ENCODE assay signal across 19 mouse cellular contexts in the genomic region with DNA sequence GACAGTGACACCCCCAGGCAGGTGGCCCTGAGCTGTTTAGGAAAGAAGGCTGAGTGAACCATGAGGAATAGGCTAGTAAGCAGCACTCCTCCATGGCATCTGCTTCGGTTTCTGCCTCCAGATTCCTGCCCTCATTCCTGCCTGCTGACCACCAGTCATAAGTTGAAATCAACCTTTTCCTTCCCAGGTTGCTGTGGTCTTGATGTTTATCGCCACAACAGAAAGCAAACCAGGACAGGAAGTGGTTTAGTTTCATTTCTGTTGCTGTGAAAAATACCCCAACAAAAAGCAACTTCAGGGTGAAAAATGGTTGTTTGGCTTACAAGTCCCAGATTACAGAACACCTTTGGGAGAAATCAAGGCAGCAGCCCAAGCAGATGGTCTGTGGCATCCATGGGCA. TPM values are rescaled to one million over a fixed set of nuclear protein-coding genes. Genes with fewer than 3 reads are reported as not detected.
A peak's percentile ranks its signal among the peaks of the same experiment; 100 is the strongest.
DNase-seq lines count a peak whose midpoint lies in the region; ATAC-seq and TF ChIP-seq lines count a peak whose summit lies in the region.
"Had no signal": no experiment of that assay in that cellular context is flagged by ENCODE, and none has a peak within 500 bp of the region (broad histone marks: within the 10 kb centered on the region; RNA-seq: fewer than 3 reads in every experiment).

No protein-coding gene starts in this region.

- no peaks in the 10 kb centered on the region for H3K9me3 ChIP-seq in intestine, embryonic 14.5 days (ENCODE audit: control insufficient read depth, low read length)
- no peaks in the 10 kb centered on the region for H3K9me3 ChIP-seq in intestine, postnatal 0 days (ENCODE audit: control insufficient read depth)
- no peaks in the 10 kb centered on the region for H3K9me3 ChIP-seq in neural tube, embryonic 14.5 days (ENCODE audit: control insufficient read depth, low read length)
- H3K9me3 ChIP-seq: embryonic facial prominence, embryonic 10.5 days; midbrain, embryonic 12.5 days had no signal

- 0 out of 2 replicates have a peak overlapping the region, but pooled peaks have one; percentile 33 for H3K27ac ChIP-seq in intestine, embryonic 14.5 days (ENCODE audit: low read depth)
- no peak overlapping the region for H3K27ac ChIP-seq in intestine, postnatal 0 days (ENCODE audit: low read depth, low read length)
- H3K27ac ChIP-seq in neural tube, embryonic 14.5 days (ENCODE audit: low read depth, low read length): 0 out of 2 replicates have a peak overlapping the region, but pooled peaks have one; percentile 34
- H3K27ac ChIP-seq: embryonic facial prominence, embryonic 10.5 days; gastrocnemius, adult 2 months; heart, adult 2 months; liver, embryonic 14.5 days; midbrain, embryonic 12.5 days had no signal

- no peak for ATAC-seq in intestine, embryonic 14.5 days (replicated peaks; ENCODE audit: low FRiP score, low TSS enrichment, low read depth)
- no peak for ATAC-seq in intestine, postnatal 0 days
- peak; percentile 61 for ATAC-seq in granulocyte monocyte progenitor cell, adult 5-6 weeks (replicated peaks; ENCODE audit: poor library complexity, severe bottlenecking)
- no peak for ATAC-seq in neural tube, embryonic 14.5 days (ENCODE audit: low read depth)

- H3K9ac ChIP-seq in intestine, embryonic 14.5 days (ENCODE audit: low read length): no peak overlapping the region
- H3K9ac ChIP-seq in intestine, postnatal 0 days (ENCODE audit: low read depth, low read length): no peak overlapping the region
- H3K9ac ChIP-seq in neural tube, embryonic 14.5 days (replicated peaks; ENCODE audit: low read depth, low read length): no peak overlapping the region
- H3K9ac ChIP-seq: liver, embryonic 14.5 days; midbrain, embryonic 12.5 days had no signal

- 0 out of 2 replicates have a peak, but pooled peaks cover 5% of the 10 kb centered on the region for H3K4me1 ChIP-seq in intestine, embryonic 14.5 days (replicated peaks; ENCODE audit: control insufficient read depth, insufficient read depth, low read length)
- no peaks in the 10 kb centered on the region for H3K4me1 ChIP-seq in intestine, postnatal 0 days (replicated peaks; ENCODE audit: control insufficient read depth, insufficient read depth, low read length)
- peaks cover 9% of the 10 kb centered on the region; the same call in 1 of the 2 replicates for H3K4me1 ChIP-seq in neural tube, embryonic 14.5 days (ENCODE audit: control insufficient read depth, insufficient read depth, low read length)

- H3K36me3 ChIP-seq in intestine, embryonic 14.5 days (ENCODE audit: control insufficient read depth, insufficient read depth, low read length): peaks cover 36% of the 10 kb centered on the region
- H3K36me3 ChIP-seq in intestine, postnatal 0 days (ENCODE audit: control insufficient read depth, insufficient read depth): peaks cover 26% of the 10 kb centered on the region; the same call in 1 of the 2 replicates
- H3K36me3 ChIP-seq in neural tube, embryonic 14.5 days (ENCODE audit: control insufficient read depth, insufficient read depth, low read length): peaks cover 5% of the 10 kb centered on the region; the same call in 1 of the 2 replicates

- WGBS in intestine, embryonic 14.5 days: 71% methylated on average over 2 of the region's 2 CpGs
- 85% methylated on average over 2 of the region's 2 CpGs for WGBS in intestine, postnatal 0 days
- whole genome bisulfite sequencing in neural tube, embryonic 14.5 days: 81% methylated on average over 2 of the region's 2 CpGs

- H3K4me2 ChIP-seq in intestine, embryonic 14.5 days (ENCODE audit: low read length): no peak overlapping the region
- no peak overlapping the region for H3K4me2 ChIP-seq in intestine, postnatal 0 days (replicated peaks; ENCODE audit: low read depth)
- H3K4me2 ChIP-seq in neural tube, embryonic 14.5 days (ENCODE audit: low read depth, low read length): no peak overlapping the region
- H3K4me2 ChIP-seq: midbrain, embryonic 12.5 days had no signal

- no peak overlapping the region for H3K4me3 ChIP-seq in intestine, embryonic 14.5 days (ENCODE audit: low read depth, low read length)
- H3K4me3 ChIP-seq in intestine, postnatal 0 days (ENCODE audit: low read depth, low read length): no peak overlapping the region
- H3K4me3 ChIP-seq in neural tube, embryonic 14.5 days (ENCODE audit: low read depth, low read length): no peak overlapping the region
- H3K4me3 ChIP-seq: embryonic facial prominence, embryonic 10.5 days; gastrocnemius, adult 2 months; heart, adult 2 months; midbrain, embryonic 12.5 days had no signal

- H3K27me3 ChIP-seq in intestine, embryonic 14.5 days (replicated peaks; ENCODE audit: control insufficient read depth, insufficient read depth, low read length): no peaks in the 10 kb centered on the region
- no peaks in the 10 kb centered on the region for H3K27me3 ChIP-seq in intestine, postnatal 0 days (replicated peaks; ENCODE audit: control insufficient read depth, insufficient read depth, low read length)
- no peaks in the 10 kb centered on the region for H3K27me3 ChIP-seq in neural tube, embryonic 14.5 days (ENCODE audit: control insufficient read depth, insufficient read depth, low read length)
- H3K27me3 ChIP-seq: midbrain, embryonic 12.5 days had no signal

- no peak for TF ChIP-seq CTCF in intestine, postnatal 0 days (IDR thresholded peaks at IDR 0.05; ENCODE audit: low read depth)

- DNase-seq in intestine, embryonic 14.5 days (ENCODE audit: low spot score): no peak
- DNase-seq in B cell, adult 2 months: peak; percentile 25 to 33
- no peak for DNase-seq in lung, adult 18-20 months
- DNase-seq in embryo, embryonic 10.5 days (ENCODE audit: low spot score): no peak
- no peak for DNase-seq in left cerebral cortex, postnatal 14 days (ENCODE audit: low spot score in 2 of 2)
- DNase-seq: cerebellum, adult 2 months; cerebellum, postnatal 36 days; gastrocnemius, adult 2 months; heart, adult 2 months; kidney, adult 11 months; layer of hippocampus, postnatal 36 days; thymus, adult 2 months had no signal

- intact Hi-C loops in left cerebral cortex, postnatal 14 days (cut with DNase I): no loop called here

RNA-seq across cellular contexts. Expression of gene Gna14, which starts 53.2 kb away (rescaled TPM):
- polyA plus RNA-seq in intestine, embryonic 14.5 days (2014; fragmentation: Nextera tagmentation; extraction: Ambion mirVana): 23.8 and 24.8 TPM in 2 replicates
- polyA plus RNA-seq in intestine, postnatal 0 days (2015; fragmentation: Nextera tagmentation; extraction: Ambion mirVana): 2.9 and 4.8 TPM in 2 replicates
- 0.79 TPM in 1 of 2 replicates, not detected in the other for total RNA-seq in granulocyte monocyte progenitor cell, adult 5-6 weeks (2014; fragmentation: Nextera tagmentation)
- 0.73 and 1.4 TPM in 2 replicates for total RNA-seq in granulocyte monocyte progenitor cell, adult 5-6 weeks (2017)
- polyA plus RNA-seq in neural tube, embryonic 14.5 days (2014; fragmentation: Nextera tagmentation; extraction: Ambion mirVana): 0.66 and 0.93 TPM in 2 replicates
- under 1 TPM; 0.33 to 0.40 TPM for total RNA-seq in left cerebral cortex, postnatal 14 days (2021)
- total RNA-seq: MEL had no signal

Comparison
In these comparisons a context has a peak if more than half of its experiments do, and no peak if none do; other contexts are left out.
1. DNase-seq: peak in B cell, adult 2 months (2 of 2); none in intestine, embryonic 14.5 days (single experiment), lung, adult 18-20 months (0 of 2), embryo, embryonic 10.5 days (single experiment) and left cerebral cortex, postnatal 14 days (0 of 2).